Mouse (Mus musculus): ENCODE measurements around the gene Mef2c. TPM values are rescaled to one million over a fixed set of nuclear protein-coding genes. Genes with fewer than 3 reads are reported as not detected.

Gene Mef2c
- polyA plus RNA-seq, 1 experiment from 2014 or later = 16.8 TPM

GRCm38 (mm10) chr13:83649795-83650476, 146.1 kb downstream of the Mef2c start:
- no peaks in the 10 kb centered on the region for H3K27me3 ChIP-seq (ENCODE audit: poor library complexity, severe bottlenecking)
- H3K36me3 ChIP-seq (replicated peaks) = no peaks in the 10 kb centered on the region
- WGBS = 91% methylated on average over 12 of the region's 12 CpGs
- DNase-seq (ENCODE audit: extremely low spot score, low spot score) = no peak
- H3K27ac ChIP-seq = no peak overlapping the region
- H3K4me3 ChIP-seq = no peak overlapping the region
- H3K9me3 ChIP-seq = no peaks in the 10 kb centered on the region
- no peaks in the 10 kb centered on the region for H3K4me1 ChIP-seq

- no peaks in the 10 kb centered on the region for H3K27me3 ChIP-seq (ENCODE audit: poor library complexity, severe bottlenecking)
- WGBS = 92% methylated on average over 3 of the region's 3 CpGs
Measured at GRCm38 (mm10) chr13:83650807-83651206, 147.0 kb downstream of the Mef2c start.

GRCm38 (mm10) chr13:83651941-83652548, 148.2 kb downstream of the Mef2c start:
- H3K27me3 ChIP-seq (ENCODE audit: poor library complexity, severe bottlenecking) = no peaks in the 10 kb centered on the region
- no peak overlapping the region for H3K27ac ChIP-seq
- WGBS = 89% methylated on average over 7 of the region's 7 CpGs
- H3K36me3 ChIP-seq (replicated peaks) = no peaks in the 10 kb centered on the region
- H3K4me3 ChIP-seq = no peak overlapping the region
- no peaks in the 10 kb centered on the region for H3K9me3 ChIP-seq
- H3K4me1 ChIP-seq = peaks cover 6% of the 10 kb centered on the region
- DNase-seq (ENCODE audit: extremely low spot score, low spot score) = no peak

More at GRCm38 (mm10) chr13:83650807-83651206, 147.0 kb downstream of the Mef2c start:
- Histone ChIP-seq H3K9me3 (no peaks in the 10 kb centered on the region), H3K4me1 (peaks cover 6% of the 10 kb centered on the region), H3K4me3 (no peak overlapping the region), H3K36me3 (replicated peaks) (no peaks in the 10 kb centered on the region), H3K27ac (no peak overlapping the region)
- DNase-seq (ENCODE audit: extremely low spot score, low spot score) = no peak

GRCm38 (mm10) chr13:83652560-83652959, 148.7 kb downstream of the Mef2c start:
- Histone ChIP-seq H3K4me1 (peaks cover 6% of the 10 kb centered on the region), H3K27me3 (ENCODE audit: poor library complexity, severe bottlenecking) (no peaks in the 10 kb centered on the region), H3K36me3 (replicated peaks) (no peaks in the 10 kb centered on the region), H3K9me3 (no peaks in the 10 kb centered on the region), H3K4me3 (no peak overlapping the region), H3K27ac (no peak overlapping the region)
- 95% methylated on average over 8 of the region's 8 CpGs for WGBS
- no peak for DNase-seq (ENCODE audit: extremely low spot score, low spot score)

DNA sequence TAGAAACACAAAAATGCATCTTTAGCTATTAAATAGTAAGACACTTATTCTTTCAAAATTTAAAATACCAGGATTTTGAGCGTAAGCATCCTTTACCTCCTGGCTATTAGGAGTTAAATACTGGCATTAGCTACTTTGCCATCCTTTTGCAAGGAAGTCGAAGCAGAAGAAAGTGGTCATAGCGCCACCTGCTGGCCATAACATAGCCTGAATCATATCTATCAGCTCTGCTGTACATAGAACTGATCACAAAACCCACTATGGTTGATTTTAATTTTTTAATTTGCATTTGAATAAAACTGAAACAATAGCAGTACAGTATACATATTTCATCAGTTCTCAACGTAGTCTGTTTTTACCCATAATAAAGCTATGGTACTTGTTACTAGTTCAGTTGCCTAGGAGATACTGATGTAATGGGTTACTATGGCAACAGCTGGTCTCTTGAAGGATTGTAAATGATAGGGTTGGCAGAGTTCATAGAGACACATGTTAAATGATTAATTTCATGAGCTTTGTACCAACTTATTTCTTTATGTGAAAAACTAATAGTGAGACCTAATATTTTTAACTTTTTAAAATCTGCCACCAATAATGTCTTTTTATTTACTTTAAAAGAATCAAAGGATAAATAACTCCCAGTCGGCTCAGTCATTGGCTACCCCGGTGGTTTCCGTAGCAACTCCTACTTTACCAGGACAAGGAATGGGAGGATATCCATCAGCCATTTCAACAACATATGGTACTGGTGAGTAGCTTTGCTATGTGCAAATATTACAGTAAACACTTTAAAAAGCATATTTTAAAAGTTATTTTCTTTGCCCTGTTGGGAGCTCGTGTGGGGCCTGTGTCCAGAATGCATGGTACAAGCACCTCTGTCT, 151.3 kb downstream of the Mef2c start:
- no peaks in the 10 kb centered on the region for H3K27me3 ChIP-seq (ENCODE audit: poor library complexity, severe bottlenecking)
- H3K36me3 ChIP-seq (replicated peaks) = no peaks in the 10 kb centered on the region
- no peaks in the 10 kb centered on the region for H3K9me3 ChIP-seq
- H3K4me1 ChIP-seq = peaks cover 6% of the 10 kb centered on the region
- H3K27ac ChIP-seq = no peak overlapping the region
- WGBS = 43% methylated on average over 8 of the region's 8 CpGs
- peak; percentile 79 for DNase-seq (ENCODE audit: extremely low spot score, low spot score)
- H3K4me3 ChIP-seq = no peak overlapping the region

- Histone ChIP-seq H3K27me3 (ENCODE audit: poor library complexity, severe bottlenecking) (no peaks in the 10 kb centered on the region), H3K4me1 (peaks cover 11% of the 10 kb centered on the region), H3K36me3 (replicated peaks) (no peaks in the 10 kb centered on the region), H3K27ac (no peak overlapping the region), H3K9me3 (no peaks in the 10 kb centered on the region), H3K4me3 (no peak overlapping the region)
- WGBS = 80% methylated on average over 7 of the region's 7 CpGs
- no peak for DNase-seq (ENCODE audit: extremely low spot score, low spot score)
Measured at GRCm38 (mm10) chr13:83656094-83656493, 152.3 kb downstream of the Mef2c start.

DNA sequence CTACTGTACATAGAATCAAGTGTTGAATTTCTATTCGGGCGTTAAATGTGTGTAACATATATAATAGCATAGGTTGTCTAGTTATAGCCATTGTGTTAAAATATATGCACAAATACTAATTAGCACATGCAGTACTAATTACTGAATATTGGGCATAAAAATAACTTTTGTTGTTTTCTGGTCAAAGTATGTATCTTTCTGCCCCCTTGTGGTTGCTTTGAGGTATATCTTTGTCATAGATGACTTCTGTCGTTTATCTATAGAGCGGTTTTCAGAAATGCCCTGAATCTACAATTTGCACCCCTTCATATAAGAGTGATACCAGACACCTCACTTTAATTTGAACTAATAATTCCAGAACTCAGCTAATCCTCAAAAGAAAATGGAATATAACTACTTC, 152.9 kb downstream of the Mef2c start:
- Histone ChIP-seq H3K36me3 (replicated peaks) (no peaks in the 10 kb centered on the region), H3K4me1 (peaks cover 15% of the 10 kb centered on the region), H3K27me3 (ENCODE audit: poor library complexity, severe bottlenecking) (no peaks in the 10 kb centered on the region), H3K9me3 (no peaks in the 10 kb centered on the region), H3K4me3 (no peak overlapping the region), H3K27ac (no peak overlapping the region)
- 70% methylated on average over 4 of the region's 4 CpGs for WGBS
- no peak for DNase-seq (ENCODE audit: extremely low spot score, low spot score)

DNA sequence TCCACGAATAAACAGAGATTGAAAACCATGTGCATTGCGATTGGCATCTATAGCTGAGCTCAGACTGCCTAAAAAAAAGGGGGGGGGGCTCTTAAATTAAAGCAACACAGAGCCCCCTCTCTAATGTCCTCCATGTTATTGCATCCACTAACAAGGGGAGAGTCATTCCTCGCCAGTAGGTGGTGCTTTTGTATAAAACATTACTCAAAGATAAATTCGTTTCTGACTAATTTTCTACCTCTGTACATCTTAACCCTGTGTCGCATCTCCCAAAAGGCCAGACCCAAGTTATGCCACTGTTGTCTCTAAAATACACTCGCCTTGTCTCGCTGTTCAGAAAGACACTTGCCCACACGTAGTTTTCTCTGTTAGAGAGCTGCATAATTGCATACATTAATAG, 156.9 kb downstream of the Mef2c start:
- Histone ChIP-seq H3K36me3 (replicated peaks) (no peaks in the 10 kb centered on the region), H3K27me3 (ENCODE audit: poor library complexity, severe bottlenecking) (no peaks in the 10 kb centered on the region), H3K4me1 (peaks cover 20% of the 10 kb centered on the region), H3K4me3 (no peak overlapping the region), H3K9me3 (no peaks in the 10 kb centered on the region), H3K27ac (peak overlapping the region; percentile 51; the same call in 1 of the 2 replicates)
- DNase-seq (ENCODE audit: extremely low spot score, low spot score) = no peak
- 62% methylated on average over 8 of the region's 8 CpGs for WGBS

DNA sequence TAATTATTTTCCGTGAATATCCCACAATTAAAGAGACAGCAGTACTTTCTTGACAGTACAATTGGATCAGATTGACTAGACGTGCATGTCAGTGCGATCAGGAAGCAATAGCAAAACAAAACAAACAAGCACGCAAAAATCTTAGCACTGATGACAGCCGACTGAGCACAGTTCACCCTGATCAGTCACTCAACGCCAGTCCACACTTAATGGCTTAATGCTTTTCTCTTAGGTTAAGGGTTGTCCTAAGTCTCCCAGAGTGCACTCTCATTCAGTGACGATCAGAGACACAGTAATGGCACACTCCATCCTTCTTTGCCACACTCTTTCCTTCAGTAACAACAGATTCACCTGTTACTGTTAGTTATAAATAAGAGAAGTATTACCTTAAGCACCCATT, 157.3 kb downstream of the Mef2c start:
- Histone ChIP-seq H3K9me3 (no peaks in the 10 kb centered on the region), H3K4me1 (peaks cover 20% of the 10 kb centered on the region), H3K36me3 (replicated peaks) (no peaks in the 10 kb centered on the region), H3K4me3 (no peak overlapping the region), H3K27ac (peak overlapping the region; percentile 51; the same call in 1 of the 2 replicates), H3K27me3 (ENCODE audit: poor library complexity, severe bottlenecking) (no peaks in the 10 kb centered on the region)
- DNase-seq (ENCODE audit: extremely low spot score, low spot score) = no peak
- WGBS = 72% methylated on average over 7 of the region's 7 CpGs

- no peak overlapping the region; the same call in 1 of the 2 replicates for H3K27ac ChIP-seq
- DNase-seq (ENCODE audit: extremely low spot score, low spot score) = no peak
- peaks cover 20% of the 10 kb centered on the region for H3K4me1 ChIP-seq
- no peak overlapping the region for H3K4me3 ChIP-seq
- no peaks in the 10 kb centered on the region for H3K27me3 ChIP-seq (ENCODE audit: poor library complexity, severe bottlenecking)
- no peaks in the 10 kb centered on the region for H3K36me3 ChIP-seq (replicated peaks)
- WGBS = 56% methylated on average over 14 of the region's 14 CpGs
- H3K9me3 ChIP-seq = no peaks in the 10 kb centered on the region
Measured at GRCm38 (mm10) chr13:83662089-83662551, 158.3 kb downstream of the Mef2c start.

DNA sequence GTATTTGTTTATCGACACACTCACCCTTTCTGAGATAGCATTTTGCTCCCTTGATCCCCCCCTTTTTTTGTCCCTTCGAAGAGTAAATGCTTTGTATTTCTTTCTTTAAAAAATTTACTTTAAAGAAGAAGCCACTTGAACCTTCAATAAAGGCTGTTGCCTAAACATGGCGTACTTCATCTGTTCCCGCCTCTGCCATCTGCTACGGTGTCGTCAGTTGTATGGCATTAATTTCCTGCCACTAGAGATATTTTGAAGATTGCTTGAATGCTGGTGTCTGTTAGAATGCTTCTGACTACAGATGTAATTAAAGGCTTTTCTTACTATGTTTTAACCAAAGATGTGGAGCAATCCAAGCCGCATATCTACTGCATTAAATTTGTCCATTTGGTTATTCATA, 162.3 kb downstream of the Mef2c start:
- no peaks in the 10 kb centered on the region for H3K36me3 ChIP-seq (replicated peaks)
- 92% methylated on average over 7 of the region's 7 CpGs for WGBS
- DNase-seq (ENCODE audit: extremely low spot score, low spot score) = no peak
- peaks cover 14% of the 10 kb centered on the region for H3K4me1 ChIP-seq
- no peak overlapping the region for H3K4me3 ChIP-seq
- no peak overlapping the region for H3K27ac ChIP-seq
- H3K9me3 ChIP-seq = no peaks in the 10 kb centered on the region
- no peaks in the 10 kb centered on the region for H3K27me3 ChIP-seq (ENCODE audit: poor library complexity, severe bottlenecking)

GRCm38 (mm10) chr13:83667051-83667450, 163.2 kb downstream of the Mef2c start:
- no peaks in the 10 kb centered on the region for H3K27me3 ChIP-seq (ENCODE audit: poor library complexity, severe bottlenecking)
- no peak overlapping the region for H3K27ac ChIP-seq
- H3K9me3 ChIP-seq = no peaks in the 10 kb centered on the region
- H3K4me3 ChIP-seq = no peak overlapping the region
- WGBS = 85% methylated on average over 3 of the region's 3 CpGs
- peaks cover 8% of the 10 kb centered on the region for H3K4me1 ChIP-seq
- no peaks in the 10 kb centered on the region for H3K36me3 ChIP-seq (replicated peaks)
- DNase-seq (ENCODE audit: extremely low spot score, low spot score) = no peak

- WGBS = 83% methylated on average over 2 of the region's 2 CpGs
- Histone ChIP-seq H3K4me1 (peaks cover 3% of the 10 kb centered on the region), H3K27ac (no peak overlapping the region), H3K27me3 (ENCODE audit: poor library complexity, severe bottlenecking) (peaks cover 24% of the 10 kb centered on the region), H3K9me3 (no peaks in the 10 kb centered on the region), H3K4me3 (no peak overlapping the region), H3K36me3 (replicated peaks) (no peaks in the 10 kb centered on the region)
- DNase-seq (ENCODE audit: extremely low spot score, low spot score) = no peak
Measured at GRCm38 (mm10) chr13:83707611-83708010, 203.8 kb downstream of the Mef2c start.
